ENCODE assay signal across 13 mouse cellular contexts in genomic region chr13:4610902-4611301, GRCm38 (mm10). TPM values are rescaled to one million over a fixed set of nuclear protein-coding genes. Genes with fewer than 3 reads are reported as not detected.
DNase-seq lines count a peak whose midpoint lies in the region; ATAC-seq and TF ChIP-seq lines count a peak whose summit lies in the region.
"Had no signal": no experiment of that assay in that cellular context is flagged by ENCODE, and none has a peak within 500 bp of the region (broad histone marks: within the 10 kb centered on the region; RNA-seq: fewer than 3 reads in every experiment).

No protein-coding gene starts in this region.

- TF ChIP-seq CTCF in gastrocnemius, adult 2 months (IDR thresholded peaks at IDR 0.05), result peak; percentile 51
- TF ChIP-seq CTCF in liver, embryonic 14.5 days (IDR thresholded peaks at IDR 0.05; ENCODE audit: low read depth), result no peak

- TF ChIP-seq EP300 in liver, embryonic 14.5 days (IDR thresholded peaks at IDR 0.05; ENCODE audit: low read depth), result no peak

- no peak for ATAC-seq in liver, embryonic 14.5 days (ENCODE audit: insufficient read depth)
- ATAC-seq in intestine, embryonic 15.5 days, result no peak

- H3K9ac ChIP-seq in liver, embryonic 14.5 days (replicated peaks), result no peak overlapping the region
- H3K9ac ChIP-seq in intestine, embryonic 15.5 days, result no peak overlapping the region
- H3K9ac ChIP-seq: hindbrain, embryonic 12.5 days; limb, embryonic 15.5 days had no signal

- no peaks in the 10 kb centered on the region for H3K9me3 ChIP-seq in liver, embryonic 14.5 days (ENCODE audit: control insufficient read depth, low read length)
- no peaks in the 10 kb centered on the region for H3K9me3 ChIP-seq in intestine, embryonic 15.5 days
- H3K9me3 ChIP-seq: hindbrain, embryonic 12.5 days; limb, embryonic 15.5 days had no signal

- no peaks in the 10 kb centered on the region for H3K27me3 ChIP-seq in liver, embryonic 14.5 days (ENCODE audit: control insufficient read depth, insufficient read depth, low read length)
- H3K27me3 ChIP-seq in intestine, embryonic 15.5 days (replicated peaks), result no peaks in the 10 kb centered on the region
- H3K27me3 ChIP-seq: hindbrain, embryonic 12.5 days; limb, embryonic 15.5 days had no signal

- no peak overlapping the region for H3K4me2 ChIP-seq in liver, embryonic 14.5 days (ENCODE audit: low read depth)
- no peak overlapping the region for H3K4me2 ChIP-seq in intestine, embryonic 15.5 days (replicated peaks)
- H3K4me2 ChIP-seq: hindbrain, embryonic 12.5 days; limb, embryonic 15.5 days had no signal

- intact Hi-C loops in gastrocnemius, adult 2 months (cut with DNase I), result loop anchor here (5.0 kb wide), 1 partner anchor 499 kb away; no protein-coding TSS in a partner anchor

- no peak overlapping the region for H3K27ac ChIP-seq in gastrocnemius, adult 2 months
- no peak overlapping the region for H3K27ac ChIP-seq in liver, embryonic 14.5 days
- H3K27ac ChIP-seq in intestine, embryonic 15.5 days, result no peak overlapping the region
- H3K27ac ChIP-seq: hindbrain, embryonic 12.5 days; limb, embryonic 15.5 days had no signal

- DNase-seq in gastrocnemius, adult 2 months, result no peak
- no peak for DNase-seq in gastrocnemius, postnatal 10 days
- DNase-seq in liver, embryonic 14.5 days (ENCODE audit: low read depth in 3 of 3, low spot score in 3 of 3), result peak in 2 of 3 experiments; percentile 6 to 17
- DNase-seq in liver (no peak), NIH3T3 (ENCODE audit: low read depth) (peak; percentile 64)
- peak; percentile 36 for DNase-seq in naive thymus-derived CD4-positive, alpha-beta T cell, adult 2 months (ENCODE audit: low read depth)
- no peak for DNase-seq in gastrocnemius, postnatal 25 days
- DNase-seq: cerebellum, adult 18-20 months; spleen, adult 18-20 months had no signal

- no peak overlapping the region for H3K4me3 ChIP-seq in gastrocnemius, adult 2 months
- H3K4me3 ChIP-seq in liver, embryonic 14.5 days (ENCODE audit: insufficient read depth in 1 of 2, low read depth in 2 of 2, low read length in 2 of 2), result no peak overlapping the region
- H3K4me3 ChIP-seq in intestine, embryonic 15.5 days (replicated peaks), result no peak overlapping the region
- H3K4me3 ChIP-seq: hindbrain, embryonic 12.5 days; limb, embryonic 15.5 days had no signal

- no peaks in the 10 kb centered on the region for H3K36me3 ChIP-seq in liver, embryonic 14.5 days (replicated peaks; ENCODE audit: control insufficient read depth, insufficient read depth, low read depth)
- H3K36me3 ChIP-seq in intestine, embryonic 15.5 days, result no peaks in the 10 kb centered on the region
- H3K36me3 ChIP-seq: hindbrain, embryonic 12.5 days; limb, embryonic 15.5 days had no signal

- H3K4me1 ChIP-seq in liver, embryonic 14.5 days (replicated peaks; ENCODE audit: control insufficient read depth in 2 of 2, insufficient read depth in 2 of 2, low read length in 1 of 2), result peaks cover 0 to 2% of the 10 kb centered on the region in 2 experiments; a peak in 1 of 4 replicates
- no peaks in the 10 kb centered on the region for H3K4me1 ChIP-seq in intestine, embryonic 15.5 days (replicated peaks)
- H3K4me1 ChIP-seq: hindbrain, embryonic 12.5 days; limb, embryonic 15.5 days had no signal

RNA-seq across cellular contexts. Expression of gene Akr1e1, which starts 1.9 kb away (rescaled TPM):
- 10 to 100 TPM in 1 of 2 experiments, 1 to 10 TPM in 1; 9.7 to 14.5 TPM for total RNA-seq in gastrocnemius, adult 2 months (2021)
- total RNA-seq in gastrocnemius, postnatal 10 days (2021), result 10 to 100 TPM; 13.7 to 16.1 TPM
- 4.3 and 7.9 TPM in 2 replicates for polyA plus RNA-seq in liver, embryonic 14.5 days (2012; rRNA removed)
- 16.6 and 21.6 TPM in 2 replicates for polyA plus RNA-seq in liver, embryonic 14.5 days (2014; fragmentation: Nextera tagmentation; extraction: Ambion mirVana)
- total RNA-seq in gastrocnemius, postnatal 25 days (2021), result 10 to 100 TPM; 13.9 to 14.2 TPM
- 46.0 and 51.7 TPM in 2 replicates for polyA plus RNA-seq in intestine, embryonic 15.5 days (2015; fragmentation: Nextera tagmentation; extraction: Ambion mirVana)

RNA-seq across cellular contexts. Expression of gene Akr1c21, which starts 37.0 kb away (rescaled TPM):
- total RNA-seq in gastrocnemius, adult 2 months (2021), result not detected
- total RNA-seq in gastrocnemius, postnatal 10 days (2021), result not detected
- not detected in 2 replicates for polyA plus RNA-seq in liver, embryonic 14.5 days (2012; rRNA removed)
- polyA plus RNA-seq in liver, embryonic 14.5 days (2014; fragmentation: Nextera tagmentation; extraction: Ambion mirVana), result not detected in 2 replicates
- total RNA-seq in gastrocnemius, postnatal 25 days (2021), result not detected
- polyA plus RNA-seq in intestine, embryonic 15.5 days (2015; fragmentation: Nextera tagmentation; extraction: Ambion mirVana), result not detected in 2 replicates
- polyA plus RNA-seq: frontal cortex, adult 2 months; hindbrain, embryonic 12.5 days; limb, embryonic 15.5 days had no signal

Comparison
In these comparisons a context has a peak if more than half of its experiments do, and no peak if none do; other contexts are left out.
1. DNase-seq: peak in liver, embryonic 14.5 days (2 of 3), NIH3T3 (single experiment) and naive thymus-derived CD4-positive, alpha-beta T cell, adult 2 months (single experiment); none in gastrocnemius, adult 2 months (single experiment), gastrocnemius, postnatal 10 days (single experiment), liver (single experiment) and gastrocnemius, postnatal 25 days (single experiment).